Mouse (Mus musculus): ENCODE data around the gene Nkap.
"Not testable (repeated sequence)": the region's sequence is repeated elsewhere in the genome, so short reads cannot be mapped to it uniquely, and the experiment has no call there.

Nkap gene

GRCm38 (mm10) chrX:37126671-37127358 lies at the start of gene Nkap:
Gene Nkap (plus strand): TSS chrX:37126795.
- peak; percentile 82 for DNase-seq (ENCODE audit: inconsistent ontology term)

GRCm38 (mm10) chrX:37080345-37080744 lies 46.2 kb upstream of the Nkap start:
- not testable (repeated sequence) for DNase-seq (ENCODE audit: inconsistent ontology term)

GRCm38 (mm10) chrX:37081194-37081593 lies 45.4 kb upstream of the Nkap start:
- DNase-seq (ENCODE audit: inconsistent ontology term): no peak

- DNase-seq (ENCODE audit: inconsistent ontology term): peak; percentile 6
Measured at GRCm38 (mm10) chrX:37084318-37084926, 42.2 kb upstream of the Nkap start.

- DNase-seq (ENCODE audit: inconsistent ontology term): peak; percentile 95
Measured at GRCm38 (mm10) chrX:37084927-37085660, 41.5 kb upstream of the Nkap start, which contains the start of gene Rpl39. Gene Rpl39 (minus strand): TSS chrX:37085402.

GRCm38 (mm10) chrX:37085665-37086064 lies 40.9 kb upstream of the Nkap start:
- DNase-seq (ENCODE audit: inconsistent ontology term): no peak

- DNase-seq (ENCODE audit: inconsistent ontology term): no peak
Measured at GRCm38 (mm10) chrX:37088778-37089177, 37.8 kb upstream of the Nkap start.

GRCm38 (mm10) chrX:37091457-37091856 lies 35.1 kb upstream of the Nkap start:
- DNase-seq (ENCODE audit: inconsistent ontology term): no peak

GRCm38 (mm10) chrX:37095106-37095768 lies 31.4 kb upstream of the Nkap start:
- no peak for DNase-seq (ENCODE audit: inconsistent ontology term)

- no peak for DNase-seq (ENCODE audit: inconsistent ontology term)
Measured at GRCm38 (mm10) chrX:37098681-37099080, 27.9 kb upstream of the Nkap start.

GRCm38 (mm10) chrX:37103826-37104225 lies 22.8 kb upstream of the Nkap start:
- DNase-seq (ENCODE audit: inconsistent ontology term): no peak

- DNase-seq (ENCODE audit: inconsistent ontology term): no peak
Measured at GRCm38 (mm10) chrX:37109526-37110192, 16.9 kb upstream of the Nkap start.

- peak; percentile 97 for DNase-seq (ENCODE audit: inconsistent ontology term)
Measured at GRCm38 (mm10) chrX:37110193-37110880, 16.3 kb upstream of the Nkap start, which contains the start of gene Upf3b. Gene Upf3b (minus strand): TSS chrX:37110322.

GRCm38 (mm10) chrX:37110881-37111193 lies 15.8 kb upstream of the Nkap start:
- DNase-seq (ENCODE audit: inconsistent ontology term): no peak

- no peak for DNase-seq (ENCODE audit: inconsistent ontology term)
Measured at GRCm38 (mm10) chrX:37117085-37117484, 9.5 kb upstream of the Nkap start.

- DNase-seq (ENCODE audit: inconsistent ontology term): no peak
Measured at GRCm38 (mm10) chrX:37119585-37119984, 7.0 kb upstream of the Nkap start.

GRCm38 (mm10) chrX:37120212-37120611 lies 6.4 kb upstream of the Nkap start:
- no peak for DNase-seq (ENCODE audit: inconsistent ontology term)

GRCm38 (mm10) chrX:37125511-37125910 lies 1.1 kb upstream of the Nkap start:
- DNase-seq (ENCODE audit: inconsistent ontology term): no peak

GRCm38 (mm10) chrX:37141732-37142131 lies 15.1 kb downstream of the Nkap start:
- no peak for DNase-seq (ENCODE audit: inconsistent ontology term)

GRCm38 (mm10) chrX:37144498-37144897 lies 17.9 kb downstream of the Nkap start:
- not testable (repeated sequence) for DNase-seq (ENCODE audit: inconsistent ontology term)

- DNase-seq (ENCODE audit: inconsistent ontology term): no peak
Measured at GRCm38 (mm10) chrX:37144954-37145353, 18.4 kb downstream of the Nkap start.
